Mouse (Mus musculus): ENCODE data around the gene Mxi1.
"Not testable (repeated sequence)": the region's sequence is repeated elsewhere in the genome, so short reads cannot be mapped to it uniquely, and the experiment has no call there.

Gene Mxi1

DNA sequence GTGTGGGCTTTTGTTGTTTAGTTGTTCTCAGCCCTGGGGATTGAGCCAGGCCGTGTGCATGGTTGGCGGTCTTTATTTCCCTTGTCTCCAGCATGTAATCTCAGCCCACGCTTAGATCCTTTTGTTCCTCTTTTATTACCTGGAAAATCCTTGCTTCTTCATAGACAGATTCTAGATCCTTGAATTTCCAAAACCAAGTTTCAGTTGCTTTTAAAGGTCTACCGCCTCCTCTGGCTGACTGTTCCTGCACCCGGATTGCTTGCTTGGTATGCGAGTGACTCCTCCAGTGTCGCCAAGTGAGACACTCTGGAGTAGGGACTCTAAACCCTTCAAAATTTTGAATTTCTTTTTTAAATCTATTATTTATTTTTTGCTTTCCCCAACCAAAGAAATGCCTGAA, 56.6 kb downstream of the Mxi1 start:
- DNase-seq: no peak

DNA sequence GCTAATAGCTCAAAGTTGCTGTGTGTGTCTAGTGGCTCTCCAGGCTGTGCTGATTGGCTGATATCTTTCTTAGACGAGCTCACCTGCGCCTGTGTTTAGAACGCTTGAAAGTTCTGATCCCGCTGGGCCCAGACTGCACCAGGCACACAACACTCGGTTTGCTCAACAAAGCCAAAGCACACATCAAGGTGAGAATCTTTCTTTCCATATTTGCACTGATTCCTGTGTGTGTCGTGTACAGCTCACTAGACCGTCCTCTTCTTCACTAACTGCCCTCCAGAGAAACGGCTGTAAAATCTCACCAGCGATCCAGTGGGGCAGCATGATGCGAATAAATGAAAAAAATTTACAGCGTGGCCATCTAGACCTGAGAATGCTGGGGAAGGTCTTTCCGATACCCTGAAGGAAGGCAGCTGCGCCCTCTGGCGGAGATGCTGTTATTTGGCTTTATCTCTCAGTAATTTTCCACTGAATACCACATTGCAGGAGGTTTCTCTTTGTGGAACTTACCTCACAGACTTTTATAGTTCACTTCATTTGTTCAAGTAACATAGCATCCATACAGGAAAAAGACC, 59.2 kb downstream of the Mxi1 start:
- DNase-seq: peak; percentile 85 to 90

DNA sequence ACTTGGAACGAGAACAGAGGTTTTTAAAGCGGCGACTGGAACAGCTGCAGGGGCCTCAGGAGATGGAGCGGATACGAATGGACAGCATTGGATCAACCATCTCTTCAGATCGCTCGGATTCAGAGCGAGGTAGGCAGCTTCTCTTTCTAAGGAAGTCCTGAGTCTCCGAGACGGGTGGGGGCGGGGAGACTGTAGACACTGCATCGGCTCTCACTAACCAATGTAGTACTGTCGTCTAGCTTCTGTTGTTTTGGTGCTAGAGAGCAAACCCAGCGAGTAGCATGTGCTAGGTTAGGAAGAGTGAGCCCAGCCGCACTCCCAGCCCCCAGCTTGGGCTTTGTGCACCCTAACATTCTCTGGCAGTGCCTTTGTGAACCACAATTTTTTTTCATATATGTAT, 59.9 kb downstream of the Mxi1 start:
- DNase-seq: peak in 1 of 2 experiments; percentile 28

DNA sequence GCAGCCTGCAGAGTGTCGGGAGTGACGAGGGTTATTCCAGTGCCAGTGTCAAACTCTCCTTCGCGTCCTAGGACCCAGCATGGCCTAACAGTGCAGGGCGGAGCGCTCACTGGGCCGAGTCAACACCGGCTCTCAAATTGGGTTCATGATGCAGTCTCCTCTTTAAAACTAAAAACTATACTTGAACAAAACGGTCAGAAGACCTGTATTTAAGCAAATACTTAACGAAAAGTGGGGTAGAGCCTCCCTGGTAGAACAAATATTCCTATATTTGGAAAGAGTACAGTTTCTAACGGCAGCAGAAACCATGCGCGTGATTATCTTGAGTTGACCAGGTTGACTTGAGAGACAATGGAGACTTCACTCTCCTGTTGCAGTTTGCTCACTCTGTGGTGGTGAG, 61.3 kb downstream of the Mxi1 start, which contains the start of gene Gm10197:
Gene Gm10197, minus strand, starts transcription at position 101 of the 400 bp plus-strand sequence.
- DNase-seq: peak in 1 of 2 experiments; percentile 9

DNA sequence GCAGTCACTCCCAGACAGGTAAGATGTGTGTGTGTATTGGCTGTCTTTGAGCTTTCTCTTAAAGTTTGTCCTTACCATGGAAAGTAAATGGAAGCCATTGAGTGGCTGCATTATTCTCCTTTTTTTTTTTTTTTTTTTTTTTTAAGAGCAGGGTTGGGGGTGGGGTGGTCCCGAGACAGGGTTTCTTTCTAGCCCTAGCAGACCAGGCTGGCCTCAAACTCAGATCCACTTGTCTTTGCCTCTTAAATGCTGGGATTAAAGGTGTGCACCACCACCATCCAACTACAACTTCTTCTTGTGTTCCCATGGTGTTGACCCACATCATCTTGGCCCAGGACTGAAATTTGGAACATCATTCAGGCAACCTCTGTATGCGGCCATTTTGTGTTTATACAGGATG, 63.3 kb downstream of the Mxi1 start:
- no peak for DNase-seq

DNA sequence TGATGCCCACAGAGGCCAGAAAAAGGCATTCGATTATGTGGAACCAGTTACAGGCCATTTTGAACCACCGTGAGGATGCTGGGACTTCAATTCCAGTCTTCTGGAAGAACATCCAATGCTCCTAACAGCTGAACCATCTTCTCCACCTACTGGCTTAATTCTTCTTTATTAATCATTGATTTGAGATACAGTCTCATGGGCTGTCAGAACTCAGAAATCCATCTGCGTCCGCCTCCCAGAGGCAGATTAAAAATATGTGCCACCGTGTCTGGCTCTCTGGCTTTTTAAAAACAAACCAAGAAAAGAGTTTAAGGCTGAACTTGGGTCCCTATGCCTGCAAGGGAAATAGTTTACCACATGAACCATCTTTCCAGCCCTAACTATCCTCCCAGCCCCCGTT, 65.0 kb downstream of the Mxi1 start:
- DNase-seq: no peak

DNA sequence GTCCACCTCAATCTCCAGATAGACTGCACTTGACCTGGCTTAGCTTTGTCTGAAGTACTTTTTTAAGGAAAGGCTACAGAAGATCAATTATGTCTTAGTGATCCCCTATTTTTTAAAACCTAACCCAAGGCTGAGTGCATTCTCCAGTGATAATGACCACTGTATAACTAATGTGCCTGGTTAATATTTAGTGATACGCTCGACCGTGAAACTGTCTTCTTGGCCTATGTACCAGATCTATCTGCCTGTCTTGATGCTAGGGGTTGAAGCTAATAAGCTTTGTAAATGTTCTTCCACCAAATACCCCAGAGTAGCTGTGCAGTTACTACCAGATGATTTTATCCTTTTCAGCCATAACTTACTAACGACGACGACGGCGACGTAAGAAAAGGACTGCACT, 65.5 kb downstream of the Mxi1 start:
- DNase-seq: no peak

DNA sequence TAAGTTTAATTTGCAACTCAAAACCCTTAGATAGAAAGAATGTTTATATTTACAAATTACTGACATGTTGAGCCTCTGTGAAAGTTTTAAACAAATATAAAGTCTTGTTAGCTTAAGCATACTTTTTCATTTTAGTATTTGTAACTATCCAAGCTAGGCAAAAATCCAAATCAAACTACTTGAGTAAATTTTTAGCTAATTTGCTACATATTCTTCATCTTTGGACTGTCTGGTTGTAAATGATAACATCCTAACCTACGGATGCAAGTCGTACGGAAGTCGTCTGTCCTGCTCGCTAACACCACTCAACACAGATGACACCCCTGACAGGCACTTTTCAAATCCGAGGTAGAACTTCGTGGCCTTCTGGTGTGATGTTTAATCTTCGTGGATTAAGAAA, 67.3 kb downstream of the Mxi1 start:
- no peak for DNase-seq

DNA sequence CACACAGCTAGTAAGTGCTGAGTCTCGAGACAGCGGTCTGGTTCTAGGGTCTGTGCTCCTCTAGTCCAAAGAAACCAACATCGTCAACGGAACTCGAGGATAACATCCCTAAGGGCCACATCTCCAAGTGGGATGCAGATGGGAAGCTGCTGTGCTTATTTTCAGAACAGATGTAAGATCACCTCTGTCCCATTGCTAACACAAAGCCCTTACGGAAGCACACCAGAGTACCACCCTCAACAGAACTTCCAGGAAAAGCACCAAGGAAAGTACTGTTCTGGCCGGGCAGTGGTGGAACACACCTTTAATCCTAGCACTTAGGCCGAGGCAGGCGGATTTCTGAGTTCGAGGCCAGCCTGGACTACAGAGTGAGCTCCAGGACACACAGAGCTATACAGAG, 68.1 kb downstream of the Mxi1 start:
- DNase-seq: no peak

DNA sequence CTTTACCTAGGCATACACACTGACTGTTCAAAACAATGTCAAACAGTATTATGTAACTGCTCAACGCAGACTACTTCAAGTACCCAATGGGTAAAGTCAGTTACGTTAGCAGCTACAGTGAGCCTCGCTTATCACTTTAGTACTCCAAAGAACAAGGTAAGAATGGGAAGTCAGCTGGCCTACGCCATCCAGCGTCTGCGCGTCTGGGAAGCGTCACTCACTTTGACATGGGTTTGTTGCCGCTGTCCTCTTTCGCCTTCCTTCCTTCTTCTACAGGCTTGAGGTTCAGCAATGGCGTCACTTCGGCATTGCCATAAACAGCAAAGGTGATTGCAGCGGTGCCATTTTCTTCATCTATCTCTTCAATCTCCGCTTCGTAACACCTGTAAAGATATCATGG, 73.0 kb downstream of the Mxi1 start:
- DNase-seq: no peak

DNA sequence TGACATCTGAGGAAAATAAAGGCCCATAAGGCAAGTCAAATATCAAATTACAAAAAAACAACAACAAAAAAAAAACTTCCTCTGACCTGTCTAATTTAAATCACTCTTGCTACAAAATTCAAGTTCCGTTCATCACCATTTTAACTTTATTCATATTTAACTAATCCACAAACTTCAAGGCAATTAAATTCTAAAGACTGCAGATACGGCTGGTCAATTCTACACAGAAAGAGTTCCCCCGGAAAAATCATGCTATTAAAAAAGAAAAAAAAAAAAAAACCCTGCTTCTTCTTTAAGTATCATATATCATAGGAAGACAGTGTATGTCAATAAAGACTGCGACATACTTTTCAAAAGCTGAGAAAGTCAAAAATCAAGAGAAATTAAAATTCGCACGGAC, 79.1 kb downstream of the Mxi1 start:
- no peak for DNase-seq

DNA sequence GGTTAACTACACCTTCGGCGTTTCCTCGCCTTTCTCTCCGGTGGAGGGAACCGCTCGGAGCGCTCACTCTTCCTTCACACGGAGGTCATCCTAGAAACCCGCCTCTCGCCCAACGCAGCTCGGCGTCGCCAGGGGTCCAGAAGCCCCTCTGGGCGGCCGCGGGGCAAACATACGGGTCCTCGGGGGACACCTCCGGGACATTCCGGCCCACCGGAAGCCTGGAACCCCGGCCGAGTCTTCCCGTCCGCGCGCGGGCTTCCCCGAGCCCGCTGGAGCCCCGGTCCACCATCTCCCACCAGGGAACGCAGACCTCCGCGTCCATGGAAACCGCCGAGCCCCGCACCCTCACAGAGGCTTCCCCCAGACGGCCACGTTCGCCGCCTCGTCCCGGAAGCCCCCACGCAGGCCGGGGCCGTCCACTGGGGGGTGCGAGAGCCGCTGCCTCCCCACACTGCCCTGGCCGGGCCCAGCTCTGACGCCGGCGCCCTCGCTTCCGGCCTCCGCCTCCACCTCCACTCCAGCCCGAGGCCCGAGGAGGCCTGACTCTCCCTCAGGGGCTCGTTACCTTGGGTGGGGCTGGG, 79.6 kb downstream of the Mxi1 start:
- peak in 1 of 2 experiments; percentile 56 for DNase-seq

DNA sequence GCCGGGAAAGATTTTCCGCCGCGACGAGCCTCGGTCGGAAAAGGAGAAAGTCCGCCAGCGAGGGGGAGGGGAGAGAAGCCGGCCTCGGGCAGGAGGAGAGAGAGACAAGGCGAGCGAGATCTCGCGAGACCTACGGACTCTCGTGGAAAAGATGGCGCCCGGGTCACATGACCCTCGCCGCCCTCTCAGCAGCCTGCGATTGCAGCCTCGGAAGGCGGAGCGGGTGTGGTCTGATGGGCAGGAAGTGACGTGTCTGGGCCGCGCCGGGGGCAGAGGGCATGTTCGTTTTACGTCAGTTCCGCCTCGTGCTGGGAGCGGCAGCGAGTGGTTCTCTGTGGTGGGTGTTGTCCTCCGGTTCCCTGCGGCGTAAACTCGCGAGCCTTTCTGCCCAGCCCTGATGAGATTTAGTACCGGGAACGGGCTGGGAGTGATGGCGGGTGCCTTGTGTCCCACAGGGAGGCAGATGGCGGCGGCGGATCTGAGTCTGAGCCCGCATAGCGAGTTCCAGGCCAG, 80.2 kb downstream of the Mxi1 start, which contains the start of gene Smndc1:
Gene Smndc1, minus strand, starts transcription at position 84 of the 513 bp plus-strand sequence.
- peak; percentile 99 for DNase-seq

DNA sequence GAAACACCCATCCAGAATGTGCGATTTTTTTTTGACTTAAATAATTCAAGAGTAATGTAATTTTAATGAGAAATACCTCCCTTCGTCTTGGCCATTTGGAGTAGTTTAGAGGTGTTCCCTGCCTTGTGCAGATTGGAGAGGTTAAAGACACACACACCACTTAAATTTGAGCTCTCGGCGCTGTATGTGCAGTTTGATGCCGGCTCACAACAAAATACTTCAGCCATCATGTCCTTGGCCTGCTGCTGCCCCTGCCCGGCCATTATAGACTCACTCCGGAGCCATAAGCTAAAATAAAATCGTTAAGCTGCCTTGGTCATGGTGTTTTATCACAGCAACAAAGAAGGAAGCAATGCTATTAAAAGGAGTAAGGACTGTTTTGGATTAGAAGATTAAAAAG, 81.1 kb downstream of the Mxi1 start:
- no peak for DNase-seq

DNA sequence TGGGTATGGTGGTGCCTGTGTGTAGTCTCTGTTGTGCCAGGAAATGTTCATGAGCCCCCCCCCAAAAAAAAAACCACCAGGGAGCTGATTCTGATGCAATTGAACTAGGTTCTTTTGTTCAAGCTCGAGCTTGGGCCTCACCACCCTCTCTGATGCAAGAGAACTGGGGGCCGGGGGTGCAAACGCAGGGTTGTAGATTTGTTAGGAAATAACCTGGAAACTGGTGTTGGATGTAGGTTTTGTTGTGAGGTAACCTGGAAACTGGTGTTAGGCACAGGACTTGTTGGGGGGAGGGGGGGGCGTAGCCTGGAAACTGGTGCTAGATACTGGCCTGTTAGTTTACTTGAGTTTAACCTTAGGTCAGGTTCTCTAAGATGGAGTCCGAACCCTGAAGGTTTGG, 81.5 kb downstream of the Mxi1 start:
- DNase-seq: no peak

DNA sequence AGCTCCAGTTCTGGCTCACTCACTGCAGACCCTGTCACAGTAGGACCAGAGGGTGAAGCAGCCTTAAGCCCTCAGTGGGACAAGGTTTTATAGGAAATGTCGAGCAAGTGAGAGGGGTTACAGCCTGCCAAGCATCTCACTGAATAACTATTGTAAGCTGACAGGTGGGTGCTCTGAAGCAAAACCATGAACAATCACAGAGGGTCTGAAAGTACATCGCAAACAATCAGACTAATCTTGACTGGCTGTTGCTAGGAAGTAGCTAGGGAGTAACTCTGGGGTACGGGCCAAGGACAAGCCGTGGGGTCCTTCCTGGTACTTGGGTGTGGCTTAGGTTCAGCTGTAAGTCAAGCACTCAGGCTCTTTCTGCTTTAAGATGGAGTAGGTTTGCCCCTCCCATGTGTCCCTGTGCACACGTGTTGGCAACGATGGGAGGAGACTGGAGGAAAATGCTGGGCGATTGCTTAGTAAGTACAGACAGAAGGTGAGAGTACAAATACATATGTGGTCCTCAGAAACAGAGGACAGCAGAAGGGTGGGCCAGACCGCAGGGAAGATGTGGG, 82.5 kb downstream of the Mxi1 start:
- DNase-seq: no peak

DNA sequence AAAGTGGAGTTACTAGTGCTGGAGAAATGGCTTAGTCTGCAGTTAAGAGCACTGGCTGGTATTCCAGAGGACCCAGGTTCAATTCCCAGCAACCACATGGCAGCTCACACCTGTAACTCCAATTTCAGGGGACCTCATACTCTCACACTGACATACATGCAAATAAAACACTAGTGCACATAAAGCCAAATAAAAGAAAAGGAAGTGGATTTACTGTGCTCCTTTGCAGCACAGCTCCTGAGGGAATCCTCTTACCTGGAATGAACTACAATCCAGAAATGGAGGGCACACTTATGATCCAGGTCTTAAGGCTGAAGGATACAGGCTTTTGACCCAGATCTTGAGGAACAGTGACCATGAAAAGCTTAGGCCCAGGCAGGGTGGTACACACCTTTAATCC, 83.3 kb downstream of the Mxi1 start:
- no peak for DNase-seq

DNA sequence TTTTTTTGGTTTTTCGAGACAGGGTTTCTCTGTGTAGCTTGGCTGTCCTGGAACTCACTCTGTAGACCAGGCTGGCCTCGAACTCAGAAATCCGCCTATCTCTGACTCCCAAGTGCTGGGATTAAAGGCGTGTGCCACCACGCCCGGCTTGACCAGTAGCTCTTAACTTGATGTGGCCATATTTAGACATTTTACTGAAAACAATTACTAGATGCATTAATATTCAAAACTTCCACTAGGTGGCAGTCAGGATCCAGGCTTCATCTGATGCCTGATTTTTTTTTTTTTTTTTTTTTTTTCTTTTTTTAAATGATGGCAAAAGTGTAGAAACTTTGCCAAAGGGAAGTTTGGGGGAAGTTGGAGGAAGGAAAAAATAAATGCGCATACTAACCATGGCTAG, 84.2 kb downstream of the Mxi1 start:
- peak in 1 of 2 experiments; percentile 59 for DNase-seq

DNA sequence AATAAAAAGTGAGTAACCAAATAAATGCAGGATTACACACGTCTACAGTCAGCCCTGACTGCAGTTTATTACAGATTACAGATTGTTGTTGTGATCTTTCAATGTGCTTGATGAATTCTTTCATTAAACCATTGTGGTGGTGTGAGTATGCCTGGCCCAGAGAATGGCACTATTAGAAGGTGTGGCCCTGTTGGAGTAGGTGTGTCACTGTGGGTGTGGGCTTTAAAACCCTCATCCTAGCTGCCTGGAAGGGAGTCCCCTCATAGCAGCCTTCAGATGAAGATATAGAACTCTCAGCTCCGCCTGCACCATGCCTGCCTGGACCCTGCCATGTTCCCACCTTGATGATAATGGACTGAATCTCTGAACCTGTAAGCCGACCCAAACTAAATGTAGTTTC, 84.6 kb downstream of the Mxi1 start:
- DNase-seq: not testable (repeated sequence)

DNA sequence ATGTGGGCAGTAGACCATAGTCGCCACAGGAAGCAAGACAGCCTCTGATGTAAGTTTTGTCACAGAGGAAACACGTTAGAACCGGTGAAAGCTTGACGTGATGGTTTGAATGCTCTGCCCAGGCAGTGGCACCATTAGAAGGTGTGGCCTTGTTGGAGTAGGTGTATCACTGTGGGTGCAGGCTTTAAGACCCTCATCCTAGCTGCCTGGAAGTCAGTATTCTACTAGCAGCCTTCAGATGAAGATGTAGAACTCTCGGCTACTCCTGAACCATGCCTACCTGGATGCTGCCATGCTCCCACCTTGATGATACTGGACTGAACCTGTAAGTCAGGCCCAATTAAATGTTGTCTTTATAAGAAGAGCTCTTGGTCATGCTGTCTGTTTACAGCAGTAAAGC, 85.5 kb downstream of the Mxi1 start:
- not testable (repeated sequence) for DNase-seq

DNA sequence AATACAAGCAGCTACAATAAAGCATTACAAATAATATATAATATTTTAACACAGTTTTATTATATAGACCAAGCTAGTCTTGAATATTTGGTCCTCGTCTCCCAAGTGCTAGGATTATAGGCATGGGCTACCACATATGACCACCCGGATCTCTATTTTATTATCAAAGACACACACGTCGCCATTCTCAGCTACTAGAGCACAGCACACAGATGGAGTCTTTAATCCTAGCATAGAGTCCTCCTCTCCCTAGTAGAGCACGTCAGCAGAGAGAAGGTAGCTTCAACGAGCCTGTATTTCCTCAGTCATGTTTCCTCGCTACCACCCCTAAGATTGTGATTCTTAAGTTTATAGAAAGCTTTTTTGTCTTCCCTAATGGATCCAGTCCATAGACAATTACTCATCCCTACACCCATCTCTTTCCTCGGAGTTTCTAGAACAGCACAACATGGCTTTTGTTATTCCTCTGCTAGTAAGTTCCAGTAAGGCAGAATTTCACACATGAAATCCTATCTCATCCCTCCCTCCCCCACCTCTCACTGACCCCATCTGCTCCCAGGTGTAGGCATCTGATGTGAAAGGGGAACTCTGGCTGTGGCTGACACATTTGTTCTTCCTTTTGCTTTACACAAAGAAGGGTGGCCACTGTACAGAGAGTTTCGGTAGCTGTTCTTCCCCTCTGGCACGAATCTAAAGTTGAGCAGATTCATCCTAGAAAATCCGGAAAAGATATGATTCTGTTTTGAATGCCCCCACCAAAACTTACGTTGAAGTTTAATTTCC, 87.3 kb downstream of the Mxi1 start:
- DNase-seq: no peak

DNA sequence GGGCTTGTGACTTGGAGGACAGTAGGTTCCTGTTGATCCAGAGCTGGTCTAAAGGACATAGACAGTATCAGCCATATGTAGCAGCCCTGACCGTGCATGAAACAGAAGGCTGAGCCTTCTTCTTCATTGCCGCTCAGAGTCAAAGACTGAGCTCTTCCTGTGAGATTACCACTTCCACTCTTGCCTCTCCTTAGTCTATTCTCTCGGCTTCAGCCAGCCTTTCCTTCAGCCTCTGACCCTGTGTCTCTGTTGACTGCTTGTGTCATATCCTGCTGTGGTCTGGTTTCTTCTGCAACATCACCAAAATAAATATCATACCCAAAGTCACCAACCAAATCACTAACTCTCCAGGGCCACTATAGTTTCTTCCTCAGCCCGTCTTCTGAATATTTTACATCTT, 88.9 kb downstream of the Mxi1 start:
- no peak for DNase-seq

DNA sequence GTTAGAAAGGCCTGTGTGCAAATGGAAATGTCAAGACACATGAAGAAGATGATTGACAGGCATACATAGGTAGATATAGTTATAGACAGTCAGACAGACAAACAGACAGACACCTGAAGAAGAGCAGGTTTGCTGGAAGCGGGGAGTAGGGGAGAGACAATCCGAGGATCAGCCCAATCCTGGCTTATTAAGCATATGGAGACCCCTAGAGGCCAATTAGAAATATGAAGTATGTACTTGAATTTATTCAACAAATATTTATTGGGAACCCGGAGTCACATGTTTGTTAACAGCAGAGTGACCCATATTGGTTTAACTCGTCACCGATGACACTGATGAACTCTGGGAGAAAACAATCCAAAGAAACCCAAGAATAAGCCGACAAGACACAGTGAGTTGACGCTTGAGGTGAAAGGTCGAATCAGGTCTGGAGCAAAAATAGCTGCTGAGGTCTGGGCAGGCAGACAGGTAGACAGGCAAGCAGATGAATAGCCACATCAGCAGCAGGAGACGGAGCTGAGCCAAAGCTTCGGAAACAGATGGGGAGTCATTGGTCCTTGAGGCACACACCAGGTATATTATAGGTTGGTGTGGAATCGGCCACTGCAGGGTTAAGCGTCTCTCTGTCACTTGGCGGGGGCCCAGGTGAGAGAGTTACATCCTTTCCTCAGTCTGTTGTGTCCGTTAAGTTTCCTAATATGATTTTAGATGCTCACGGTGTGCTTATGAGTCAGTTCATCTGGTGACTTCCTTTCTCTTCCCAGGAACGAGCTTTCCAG, 90.2 kb downstream of the Mxi1 start:
- no peak for DNase-seq

All from cerebellum, adult 18-20 months (tissue).